Mouse (Mus musculus): ENCODE data around the gene Zfp219.
"Not testable (repeated sequence)": the region's sequence is repeated elsewhere in the genome, so short reads cannot be mapped to it uniquely, and the experiment has no call there.

Gene Zfp219

GRCm38 (mm10) chr14:52020486-52021137, at the start of gene Zfp219:
Zfp219 (minus strand) TSS chr14:52020733.
- DNase-seq, result peak; percentile 54

GRCm38 (mm10) chr14:52066135-52066534, 45.6 kb upstream of the Zfp219 start:
- DNase-seq, result no peak

- no peak for DNase-seq
Observed at GRCm38 (mm10) chr14:52061798-52062197, 41.3 kb upstream of the Zfp219 start.

GRCm38 (mm10) chr14:52060800-52061199, 40.3 kb upstream of the Zfp219 start:
- DNase-seq, result no peak

- no peak for DNase-seq
Observed at GRCm38 (mm10) chr14:52059982-52060381, 39.4 kb upstream of the Zfp219 start.

- not testable (repeated sequence) for DNase-seq
Observed at GRCm38 (mm10) chr14:52052720-52053119, 32.2 kb upstream of the Zfp219 start.

GRCm38 (mm10) chr14:52045966-52046565, 25.5 kb upstream of the Zfp219 start:
- DNase-seq, result no peak

- peak; percentile 37 for DNase-seq
Observed at GRCm38 (mm10) chr14:52044901-52045678, 24.6 kb upstream of the Zfp219 start.

- no peak for DNase-seq
Observed at GRCm38 (mm10) chr14:52043446-52043845, 22.9 kb upstream of the Zfp219 start.

GRCm38 (mm10) chr14:52042359-52042758, 21.8 kb upstream of the Zfp219 start, which contains the start of gene Olfr221:
Olfr221 (minus strand) TSS chr14:52042459.
- DNase-seq, result not testable (repeated sequence)

GRCm38 (mm10) chr14:52039332-52039731, 18.8 kb upstream of the Zfp219 start:
- no peak for DNase-seq

GRCm38 (mm10) chr14:52035926-52036325, 15.4 kb upstream of the Zfp219 start:
- no peak for DNase-seq

GRCm38 (mm10) chr14:52026342-52026741, 5.8 kb upstream of the Zfp219 start:
- DNase-seq, result no peak

- DNase-seq, result no peak
Observed at GRCm38 (mm10) chr14:52024133-52024532, 3.6 kb upstream of the Zfp219 start.

- DNase-seq, result peak; percentile 86
Observed at GRCm38 (mm10) chr14:52022709-52023459, 2.4 kb upstream of the Zfp219 start.

GRCm38 (mm10) chr14:52022244-52022708, 1.7 kb upstream of the Zfp219 start:
- no peak for DNase-seq

GRCm38 (mm10) chr14:52021568-52022212, 1.2 kb upstream of the Zfp219 start:
- DNase-seq, result no peak

- no peak for DNase-seq
Observed at GRCm38 (mm10) chr14:52021138-52021529, 601 bp upstream of the Zfp219 start.

GRCm38 (mm10) chr14:52019590-52020340, 768 bp downstream of the Zfp219 start:
- peak; percentile 98 for DNase-seq

- DNase-seq, result no peak
Observed at GRCm38 (mm10) chr14:52019051-52019589, 1.4 kb downstream of the Zfp219 start.
